8 mouse cellular contexts compared by ENCODE assay signal in the genomic region with DNA sequence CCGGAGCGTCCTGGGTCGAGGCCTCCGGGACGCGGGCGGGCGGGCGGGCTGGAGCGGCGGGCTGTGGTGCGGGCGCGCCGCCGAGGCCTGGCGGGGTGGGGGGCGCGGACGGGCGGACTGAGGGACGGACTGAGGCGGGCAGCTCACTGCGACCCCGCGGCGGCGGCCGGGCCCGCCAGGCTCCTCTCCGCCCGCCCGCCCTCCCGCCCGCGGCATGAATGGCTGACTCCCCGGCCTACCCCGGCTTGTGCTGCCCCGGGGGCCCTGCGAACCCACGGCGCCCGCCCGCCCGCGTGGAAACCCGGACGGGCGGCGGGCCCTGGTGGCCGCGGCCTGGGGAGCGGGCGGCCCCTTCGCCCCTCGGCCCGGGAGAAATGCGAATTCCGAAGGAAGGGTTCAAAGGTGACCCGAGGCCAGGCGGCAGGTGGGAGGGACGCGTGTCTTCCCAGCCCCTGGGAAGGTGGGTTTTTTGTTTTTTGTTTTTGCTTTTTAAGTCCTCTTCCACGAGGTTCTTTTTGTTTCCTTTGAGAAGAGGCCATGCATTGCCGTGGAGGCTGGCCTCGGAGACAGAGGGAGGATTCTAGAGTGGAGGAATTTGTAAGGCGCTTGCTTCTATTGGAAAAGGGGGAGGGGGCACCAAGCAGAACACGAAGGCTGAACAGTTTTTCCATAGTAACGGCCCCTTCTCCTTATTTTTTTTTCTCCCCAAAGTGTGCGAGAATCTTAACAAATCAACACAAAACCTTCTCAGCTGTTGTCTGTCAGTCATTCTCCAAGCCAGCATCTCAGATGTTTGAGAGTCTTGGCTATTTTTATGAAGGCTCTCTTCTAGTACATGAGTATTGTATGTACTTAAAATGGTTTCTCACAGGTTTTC. TPM values are rescaled to one million over a fixed set of nuclear protein-coding genes. Genes with fewer than 3 reads are reported as not detected.
DNase-seq lines count a peak whose midpoint lies in the region; ATAC-seq and TF ChIP-seq lines count a peak whose summit lies in the region.

No protein-coding gene starts in this region.

- WGBS in thymus, adult 2 months = under 1% methylated on average over 65 of the region's 70 CpGs
- WGBS in forebrain, embryonic 12.5 days = 1% methylated on average over 52 of the region's 70 CpGs
- under 1% methylated on average over 45 of the region's 70 CpGs for WGBS in midbrain, embryonic 11.5 days

- peak; percentile 26 for DNase-seq in cerebellum, adult 11-12 months
- peak; percentile 24 for DNase-seq in thymus, adult 2 months
- no peak for DNase-seq in thymus, postnatal 4 days
- DNase-seq in kidney, adult 9 months = peak; percentile 34
- peak; percentile 94 for DNase-seq in midbrain, embryonic 11.5 days (ENCODE audit: low spot score, missing footprints)
- DNase-seq in thymus, postnatal 10 days (ENCODE audit: low spot score in 2 of 2) = peak; percentile 12 to 13

- no peak overlapping the region for H3K27ac ChIP-seq in thymus, adult 2 months (ENCODE audit: control insufficient read depth, insufficient read depth, low read length)
- peak overlapping the region; percentile 93 for H3K27ac ChIP-seq in forebrain, embryonic 12.5 days
- peak overlapping the region; percentile 79 for H3K27ac ChIP-seq in midbrain, embryonic 11.5 days (ENCODE audit: low read depth, low read length)

- ATAC-seq in cerebellum, adult (ENCODE audit: insufficient number of reproducible peaks, low FRiP score, low TSS enrichment) = no peak
- ATAC-seq in forebrain, embryonic 12.5 days (ENCODE audit: low FRiP score) = peak; percentile 59
- peak; percentile 74 for ATAC-seq in midbrain, embryonic 11.5 days (ENCODE audit: low FRiP score)

- H3K4me2 ChIP-seq in forebrain, embryonic 12.5 days = peak overlapping the region; percentile 68
- peak overlapping the region; percentile 75 for H3K4me2 ChIP-seq in midbrain, embryonic 11.5 days

- no peak for TF ChIP-seq CTCF in thymus, adult 2 months (IDR thresholded peaks at IDR 0.05; ENCODE audit: borderline replicate concordance, control insufficient read depth, extremely low read depth, insufficient read depth, low read length, poor library complexity)

- no peaks in the 10 kb centered on the region for H3K36me3 ChIP-seq in thymus, adult 2 months (ENCODE audit: control insufficient read depth, insufficient read depth, low read length)
- H3K36me3 ChIP-seq in forebrain, embryonic 12.5 days (replicated peaks) = no peaks in the 10 kb centered on the region
- H3K36me3 ChIP-seq in midbrain, embryonic 11.5 days (ENCODE audit: control insufficient read depth, insufficient read depth, low read length) = no peaks in the 10 kb centered on the region

- H3K9me3 ChIP-seq in forebrain, embryonic 12.5 days = no peaks in the 10 kb centered on the region
- no peaks in the 10 kb centered on the region for H3K9me3 ChIP-seq in midbrain, embryonic 11.5 days (ENCODE audit: control insufficient read depth, low read length)

- H3K4me3 ChIP-seq in thymus, adult 2 months (ENCODE audit: control insufficient read depth, insufficient read depth, low read length) = peak overlapping the region; percentile 97
- H3K4me3 ChIP-seq in forebrain, embryonic 12.5 days (replicated peaks) = peak overlapping the region; percentile 82
- peak overlapping the region; percentile 96 for H3K4me3 ChIP-seq in midbrain, embryonic 11.5 days (ENCODE audit: low read depth, low read length)

- peak overlapping the region; percentile 95 for H3K9ac ChIP-seq in forebrain, embryonic 12.5 days
- H3K9ac ChIP-seq in midbrain, embryonic 11.5 days (ENCODE audit: low read length) = peak overlapping the region; percentile 99

- no peak for TF ChIP-seq POLR2A in thymus, adult 2 months (IDR thresholded peaks at IDR 0.05; ENCODE audit: control insufficient read depth, extremely low read depth, insufficient read depth, low read length, poor library complexity)

- peaks cover 3% of the 10 kb centered on the region for H3K4me1 ChIP-seq in thymus, adult 2 months (replicated peaks; ENCODE audit: control insufficient read depth, insufficient read depth, low read length)
- peaks cover 17% of the 10 kb centered on the region for H3K4me1 ChIP-seq in forebrain, embryonic 12.5 days
- H3K4me1 ChIP-seq in midbrain, embryonic 11.5 days (ENCODE audit: control insufficient read depth, insufficient read depth, low read length) = peaks cover 2% of the 10 kb centered on the region

- no peaks in the 10 kb centered on the region for H3K27me3 ChIP-seq in thymus, adult 2 months (ENCODE audit: control insufficient read depth, insufficient read depth, low read length)
- no peaks in the 10 kb centered on the region; the same call in 1 of the 2 replicates for H3K27me3 ChIP-seq in forebrain, embryonic 12.5 days
- no peaks in the 10 kb centered on the region for H3K27me3 ChIP-seq in midbrain, embryonic 11.5 days (ENCODE audit: control insufficient read depth, insufficient read depth, low read length)

RNA-seq across cellular contexts. Expression of gene Fxr1, which starts 0.9 kb away (rescaled TPM):
- polyA plus RNA-seq in thymus, adult 2 months (2012; rRNA removed) = 13.8 and 14.6 TPM in 2 replicates
- polyA plus RNA-seq in forebrain, embryonic 12.5 days (2016; fragmentation: Nextera tagmentation; extraction: Ambion mirVana) = 60.3 and 60.4 TPM in 2 replicates
- polyA plus RNA-seq in midbrain, embryonic 11.5 days (2014; fragmentation: Nextera tagmentation; extraction: Ambion mirVana) = 72.9 and 78.5 TPM in 2 replicates
